Mouse (Mus musculus) E14TG2a.4 (cell line): Measurements from ENCODE around the gene Rftn1.
"Not testable (repeated sequence)": the region's sequence is repeated elsewhere in the genome, so short reads cannot be mapped to it uniquely, and the experiment has no call there.

Source experiments
- H3K27me3 ChIP-seq: 2 replicates; pipeline ENCODE4 v1.6.1; 2014; ENCODE audit warnings: low read length, control low read depth; ENCODE audit not compliant: insufficient read depth
- H3K36me3 ChIP-seq: 2 replicates; pipeline ENCODE4 v1.6.1; 2014; ENCODE audit warnings: low read length, control low read depth; ENCODE audit not compliant: insufficient read depth
- H3K4me1 ChIP-seq: replicated peaks from 2 replicates; pipeline ENCODE4 v1.6.1; 2014; ENCODE audit warnings: low read depth, low read length, control low read depth
- H3K4me3 ChIP-seq: replicated peaks from 2 replicates; pipeline ENCODE4 v1.5.1; 2014; ENCODE audit warnings: mild to moderate bottlenecking, low read length
- H3K9me3 ChIP-seq: 2 replicates; pipeline ENCODE4 v1.6.1; 2014; ENCODE audit warnings: low read length, control low read depth
- CTCF ChIP-seq: conservative IDR thresholded peaks from 2 replicates; pipeline ENCODE4 v1.5.1; 2014; ENCODE audit warnings: low read length
- NANOG ChIP-seq: IDR thresholded peaks from 2 replicates; pipeline ENCODE4 v1.6.1; 2014; ENCODE audit warnings: borderline replicate concordance, low read length, mixed read lengths
- POU5F1 ChIP-seq: IDR thresholded peaks from 2 replicates; pipeline ENCODE4 v1.6.1; 2014; ENCODE audit warnings: low read length, borderline replicate concordance

Rftn1 gene

GRCm38 (mm10) chr17:50208137-50209045, 17.9 kb upstream of the Rftn1 start:
- no peaks in the 10 kb centered on the region for H3K9me3 ChIP-seq
- H3K36me3 ChIP-seq, result no peaks in the 10 kb centered on the region
- no peak overlapping the region for H3K4me3 ChIP-seq
- peaks cover 4% of the 10 kb centered on the region; the same call in 1 of the 2 replicates for H3K27me3 ChIP-seq
- H3K4me1 ChIP-seq, result no peaks in the 10 kb centered on the region
- TF ChIP-seq CTCF (no peak), NANOG (no peak), POU5F1 (no peak)

DNA sequence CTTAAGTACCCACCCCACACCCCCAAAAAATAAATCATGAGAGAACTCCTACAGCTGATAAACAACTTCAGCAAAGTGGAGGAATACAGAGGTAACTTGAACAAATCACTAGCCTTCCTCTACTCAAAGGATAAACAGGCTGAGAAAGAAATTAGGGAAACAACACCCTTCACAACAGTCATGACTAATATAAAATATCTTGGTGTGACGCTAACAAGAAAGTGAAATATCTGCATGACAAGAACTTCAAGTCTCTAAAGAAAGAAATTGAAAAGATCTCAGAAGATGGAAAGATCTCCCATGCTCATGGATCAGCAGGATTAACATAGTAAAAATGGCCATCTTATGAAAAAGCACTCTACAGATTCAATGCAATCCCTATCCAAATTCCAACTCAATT, 15.8 kb upstream of the Rftn1 start:
- H3K4me3 ChIP-seq, H3K36me3 ChIP-seq, H3K9me3 ChIP-seq, H3K4me1 ChIP-seq: not testable (repeated sequence)
- peaks cover 16% of the 10 kb centered on the region for H3K27me3 ChIP-seq

GRCm38 (mm10) chr17:50205840-50206239, 15.4 kb upstream of the Rftn1 start:
- not testable (repeated sequence) for H3K4me3 ChIP-seq, H3K36me3 ChIP-seq, H3K9me3 ChIP-seq, H3K4me1 ChIP-seq
- peaks cover 21% of the 10 kb centered on the region for H3K27me3 ChIP-seq

DNA sequence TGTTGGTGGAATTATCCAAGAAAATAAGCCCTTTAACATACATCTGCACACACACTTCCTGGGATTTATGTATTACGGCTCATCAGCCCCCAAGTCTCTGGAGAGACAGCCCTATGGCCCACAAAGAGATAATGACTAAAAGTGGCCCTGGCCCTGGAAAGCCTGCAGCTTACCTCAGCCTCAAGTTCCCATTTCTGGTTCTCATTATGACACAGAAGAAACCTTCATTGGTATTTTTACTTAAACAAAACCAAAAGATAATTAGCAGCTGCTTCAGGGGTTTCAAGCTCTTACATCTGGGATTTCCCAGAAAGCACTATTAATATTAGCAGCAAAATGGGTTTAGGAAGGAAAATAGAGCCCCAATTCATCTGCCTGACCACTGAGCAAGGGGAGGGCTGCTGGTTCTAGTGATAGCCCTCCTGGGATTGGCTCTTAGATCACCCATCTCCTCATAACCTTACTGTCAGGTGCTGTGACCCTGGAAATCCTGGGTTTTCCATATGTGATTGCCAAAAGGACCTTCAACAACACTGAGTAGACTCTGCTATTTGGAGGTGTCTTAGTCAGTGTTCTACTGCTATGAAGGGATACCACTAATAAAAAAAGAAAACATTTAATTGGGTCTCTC, 14.8 kb upstream of the Rftn1 start:
- Histone ChIP-seq H3K4me3 (no peak overlapping the region), H3K4me1 (no peaks in the 10 kb centered on the region), H3K9me3 (no peaks in the 10 kb centered on the region), H3K27me3 (peaks cover 22% of the 10 kb centered on the region), H3K36me3 (no peaks in the 10 kb centered on the region)
- TF ChIP-seq CTCF (no peak), POU5F1 (no peak), NANOG (no peak)

- Histone ChIP-seq H3K4me1 (no peaks in the 10 kb centered on the region), H3K4me3 (no peak overlapping the region), H3K36me3 (no peaks in the 10 kb centered on the region), H3K27me3 (peaks cover 37% of the 10 kb centered on the region), H3K9me3 (no peaks in the 10 kb centered on the region)
- TF ChIP-seq POU5F1 (no peak), NANOG (no peak), CTCF (no peak)
These were observed 11.5 kb upstream of the Rftn1 start for GRCm38 (mm10) chr17:50201828-50202445.

- no peak overlapping the region for H3K4me3 ChIP-seq
- peaks cover 56% of the 10 kb centered on the region for H3K27me3 ChIP-seq
- no peaks in the 10 kb centered on the region for H3K36me3 ChIP-seq
- TF ChIP-seq CTCF, result no peak
- TF ChIP-seq NANOG, result no peak
- TF ChIP-seq POU5F1, result no peak
- H3K4me1 ChIP-seq, result 0 out of 2 replicates have a peak, but pooled peaks cover 7% of the 10 kb centered on the region
- H3K9me3 ChIP-seq, result no peaks in the 10 kb centered on the region
These were observed 8.8 kb upstream of the Rftn1 start for GRCm38 (mm10) chr17:50199075-50199850.

GRCm38 (mm10) chr17:50197572-50197971, 7.1 kb upstream of the Rftn1 start:
- Histone ChIP-seq H3K9me3 (no peaks in the 10 kb centered on the region), H3K4me1 (0 out of 2 replicates have a peak, but pooled peaks cover 7% of the 10 kb centered on the region), H3K27me3 (peaks cover 58% of the 10 kb centered on the region), H3K4me3 (no peak overlapping the region), H3K36me3 (no peaks in the 10 kb centered on the region)
- TF ChIP-seq POU5F1 (no peak), NANOG (no peak), CTCF (no peak)

DNA sequence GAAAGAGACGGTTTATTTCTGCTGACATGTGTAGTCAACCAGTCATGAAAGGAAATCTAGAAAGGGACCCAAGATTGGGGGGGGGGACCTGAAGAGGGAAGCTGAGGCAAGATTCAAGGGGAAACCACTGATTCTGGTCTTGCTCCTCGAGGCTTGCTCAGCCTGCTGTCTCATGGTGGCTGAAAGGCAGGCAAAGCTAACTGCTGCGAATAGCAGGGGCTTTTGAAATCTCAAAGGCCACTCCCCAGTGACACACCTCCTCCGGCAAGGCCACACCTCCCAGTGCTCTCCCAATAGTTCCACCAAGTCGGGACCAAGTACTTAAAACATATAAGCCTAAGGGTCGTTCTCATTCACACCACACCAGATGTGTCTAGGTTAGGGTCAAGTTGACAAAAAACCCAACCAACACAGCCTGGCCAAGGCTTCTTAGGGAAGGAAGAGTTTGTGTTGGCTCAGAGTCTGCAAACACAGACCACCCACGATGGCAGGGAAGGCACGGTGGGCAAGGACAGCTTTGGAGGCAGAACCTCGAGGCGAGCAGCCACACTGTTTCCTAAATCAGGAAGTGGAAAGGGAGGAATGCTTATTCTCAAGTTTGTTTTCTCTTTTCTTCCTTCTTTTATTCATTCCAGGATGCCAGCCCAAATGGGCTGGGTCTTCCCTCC, 5.7 kb upstream of the Rftn1 start:
- H3K9me3 ChIP-seq, result no peaks in the 10 kb centered on the region
- H3K4me1 ChIP-seq, result 0 out of 2 replicates have a peak, but pooled peaks cover 7% of the 10 kb centered on the region
- H3K27me3 ChIP-seq, result peaks cover 63% of the 10 kb centered on the region
- H3K36me3 ChIP-seq, result no peaks in the 10 kb centered on the region
- TF ChIP-seq CTCF (no peak), NANOG (no peak), POU5F1 (no peak)
- H3K4me3 ChIP-seq, result no peak overlapping the region
